ENCODE assay signal across 8 mouse cellular contexts in genomic region chr12:83520311-83520890, GRCm38 (mm10). TPM values are rescaled to one million over a fixed set of nuclear protein-coding genes. Genes with fewer than 3 reads are reported as not detected.
DNase-seq lines count a peak whose midpoint lies in the region; ATAC-seq and TF ChIP-seq lines count a peak whose summit lies in the region.

Dcaf4 (plus strand) TSS chr12:83520466.

- peaks cover 1% of the 10 kb centered on the region for H3K79me2 ChIP-seq in MEL (ENCODE audit: control insufficient read depth, insufficient read depth, low read length, poor library complexity)

- peaks cover 20 to 23% of the 10 kb centered on the region in 2 experiments for H3K4me1 ChIP-seq in MEL (ENCODE audit: control insufficient read depth in 1 of 2, insufficient read depth in 2 of 2, low read length in 2 of 2)
- peaks cover 13% of the 10 kb centered on the region for H3K4me1 ChIP-seq in cerebellum, adult 2 months (ENCODE audit: control insufficient read depth, insufficient read depth, low read length)
- H3K4me1 ChIP-seq in lung, embryonic 16.5 days (replicated peaks; ENCODE audit: control insufficient read depth, insufficient read depth, low read length) = peaks cover 11% of the 10 kb centered on the region

- no peaks in the 10 kb centered on the region for H3K9me3 ChIP-seq in MEL (replicated peaks; ENCODE audit: insufficient read depth, low read length)
- H3K9me3 ChIP-seq in lung, embryonic 16.5 days (ENCODE audit: control insufficient read depth, low read length) = no peaks in the 10 kb centered on the region

- TF ChIP-seq POLR2A in MEL (IDR thresholded peaks at IDR 0.05; ENCODE audit: control insufficient read depth in 1 of 2, insufficient read depth in 1 of 2, low read depth in 1 of 2, low read length in 2 of 2, poor library complexity in 1 of 2) = peak; percentile 52 to 72; a peak in 3 of 4 replicates
- TF ChIP-seq POLR2A in cerebellum, adult 2 months (IDR thresholded peaks at IDR 0.05; ENCODE audit: borderline replicate concordance, insufficient read depth, low read length) = no peak; the same call in 1 of the 2 replicates

- peak within 1 kb of the TSS; percentile 60 for H3K9ac ChIP-seq in MEL (ENCODE audit: control insufficient read depth, low read depth, low read length, poor library complexity, severe bottlenecking)
- peak within 1 kb of the TSS; percentile 71 for H3K9ac ChIP-seq in lung, embryonic 16.5 days (ENCODE audit: low read length)

- H3K27ac ChIP-seq in MEL (ENCODE audit: control insufficient read depth, low read depth, low read length) = peak within 1 kb of the TSS; percentile 8
- no peak within 1 kb of the TSS for H3K27ac ChIP-seq in cerebellum, adult 2 months (ENCODE audit: insufficient read depth, low read length)
- peak within 1 kb of the TSS; percentile 56 for H3K27ac ChIP-seq in lung, embryonic 16.5 days (ENCODE audit: low read length)

- peak; percentile 98 for DNase-seq in MEL (ENCODE audit: low read depth, low spot score)
- DNase-seq in cerebellum, adult 2 months = peak; percentile 97
- peak; percentile 93 for DNase-seq in forelimb bud, embryonic 11.5 days (ENCODE audit: low read depth, low spot score)
- peak; percentile 87 for DNase-seq in layer of hippocampus, adult 9-10 months (ENCODE audit: low spot score)
- peak; percentile 88 for DNase-seq in ovary, postnatal 10 days (ENCODE audit: low spot score)
- peak; percentile 96 to 97 for DNase-seq in thymus, postnatal 10 days (ENCODE audit: low spot score in 2 of 2)

- TF ChIP-seq EP300 in MEL (IDR thresholded peaks at IDR 0.05; ENCODE audit: low read depth in 1 of 2, low read length in 2 of 2) = no peak

- H3K4me3 ChIP-seq in MEL (ENCODE audit: control insufficient read depth in 1 of 2, insufficient read depth in 1 of 2, low read depth in 2 of 2, low read length in 2 of 2) = peak within 1 kb of the TSS; percentile 69 to 79
- H3K4me3 ChIP-seq in cerebellum, adult 2 months (replicated peaks; ENCODE audit: insufficient read depth, low read depth, low read length) = peak within 1 kb of the TSS; percentile 77
- peak within 1 kb of the TSS; percentile 74 for H3K4me3 ChIP-seq in lung, embryonic 16.5 days (ENCODE audit: low read length)

- H3K36me3 ChIP-seq in MEL (ENCODE audit: control insufficient read depth in 1 of 2, insufficient read depth in 2 of 2, low read length in 2 of 2) = peaks cover 0 to 24% of the 10 kb centered on the region in 2 experiments; a peak in 2 of 4 replicates
- no peaks in the 10 kb centered on the region for H3K36me3 ChIP-seq in lung, embryonic 16.5 days (ENCODE audit: control insufficient read depth, insufficient read depth, low read length)

- no peaks in the 10 kb centered on the region for H3K27me3 ChIP-seq in MEL (ENCODE audit: control insufficient read depth in 1 of 2, insufficient read depth in 2 of 2, low read length in 2 of 2)
- no peaks in the 10 kb centered on the region for H3K27me3 ChIP-seq in cerebellum, adult 2 months (ENCODE audit: control insufficient read depth, insufficient read depth, low read length)
- no peaks in the 10 kb centered on the region for H3K27me3 ChIP-seq in lung, embryonic 16.5 days (ENCODE audit: control insufficient read depth, insufficient read depth, low read depth, low read length)

- peak within 1 kb of the TSS; percentile 69 for H3K4me2 ChIP-seq in lung, embryonic 16.5 days (ENCODE audit: low read depth, low read length)

- TF ChIP-seq RAD21 in MEL (IDR thresholded peaks at IDR 0.05; ENCODE audit: low read depth, low read length) = no peak; the same call in 1 of the 2 replicates

- under 1% methylated on average over 32 of the region's 32 CpGs for WGBS in cerebellum, adult 2 months
- WGBS in lung, embryonic 16.5 days = under 1% methylated on average over 32 of the region's 32 CpGs

- ATAC-seq in hematopoietic stem cell, adult 5-6 weeks (replicated peaks in 1 of 2; ENCODE audit: insufficient read depth in 1 of 2, low FRiP score in 2 of 2, low TSS enrichment in 1 of 2, low read depth in 1 of 2, poor library complexity in 2 of 2, severe bottlenecking in 2 of 2) = peak; percentile 97 to 98
- peak; percentile 99 for ATAC-seq in lung, embryonic 16.5 days (ENCODE audit: low read depth)

- no peak for TF ChIP-seq CTCF in MEL (IDR thresholded peaks at IDR 0.05 in 2 of 3, conservative IDR thresholded peaks at IDR 0.05 in 1 of 3; ENCODE audit: control insufficient read depth in 1 of 3, insufficient read depth in 1 of 3, low read depth in 2 of 3, low read length in 3 of 3, poor library complexity in 1 of 3, severe bottlenecking in 1 of 3)
- TF ChIP-seq CTCF in cerebellum, adult 2 months (IDR thresholded peaks at IDR 0.05; ENCODE audit: borderline replicate concordance, insufficient read depth, low read depth, low read length) = no peak

TF ChIP-seq in MEL, 35 proteins besides CTCF, POLR2A, EP300 and RAD21:
- no peak for TF ChIP-seq TAL1 (IDR thresholded peaks at IDR 0.05; ENCODE audit: low read length)
- TF ChIP-seq POLR2AphosphoS5 (IDR thresholded peaks at IDR 0.05; ENCODE audit: borderline replicate concordance, low read depth, low read length) = no peak
- 0 out of 2 replicates have a peak, but pooled peaks have one; percentile 25 for TF ChIP-seq UBTF (IDR thresholded peaks at IDR 0.05; ENCODE audit: borderline replicate concordance, insufficient read depth, low read depth, low read length)
- TF ChIP-seq SMC3 (IDR thresholded peaks at IDR 0.05; ENCODE audit: low read depth, low read length) = 0 out of 2 replicates have a peak, but pooled peaks have one; percentile 1
- TF ChIP-seq CHD1 (IDR thresholded peaks at IDR 0.05; ENCODE audit: low read depth, low read length) = no peak
- TF ChIP-seq NELFE (IDR thresholded peaks at IDR 0.05; ENCODE audit: low read depth, low read length) = peak; percentile 60
- peak; percentile 84 for TF ChIP-seq SIN3A (IDR thresholded peaks at IDR 0.05; ENCODE audit: low read length)
- no peak for TF ChIP-seq E2F4 (IDR thresholded peaks at IDR 0.05; ENCODE audit: borderline replicate concordance, low read depth, low read length)
- no peak for TF ChIP-seq JUND (IDR thresholded peaks at IDR 0.05; ENCODE audit: low read depth, low read length)
- no peak for TF ChIP-seq GABPA (IDR thresholded peaks at IDR 0.05; ENCODE audit: low read depth, low read length)
- peak; percentile 27; the same call in 1 of the 2 replicates for TF ChIP-seq CHD2 (IDR thresholded peaks at IDR 0.05; ENCODE audit: low read length)
- TF ChIP-seq ZKSCAN1 (IDR thresholded peaks at IDR 0.05; ENCODE audit: low read depth, low read length) = no peak
- TF ChIP-seq MEF2A (IDR thresholded peaks at IDR 0.05; ENCODE audit: extremely low read depth, insufficient replicate concordance, low read depth, low read length, poor library complexity, severe bottlenecking) = no peak
- TF ChIP-seq MAZ (IDR thresholded peaks at IDR 0.05; ENCODE audit: low read depth, low read length) = no peak; the same call in 1 of the 2 replicates
- no peak for TF ChIP-seq TBP (IDR thresholded peaks at IDR 0.05; ENCODE audit: low read depth, low read length)
- no peak for TF ChIP-seq GATA1 (IDR thresholded peaks at IDR 0.05; ENCODE audit: low read depth, low read length)
- TF ChIP-seq BHLHE40 (IDR thresholded peaks at IDR 0.05; ENCODE audit: borderline replicate concordance, low read depth, low read length) = peak; percentile 84
- TF ChIP-seq RCOR1 (IDR thresholded peaks at IDR 0.05; ENCODE audit: low read depth, low read length) = no peak
- peak; percentile 87 for TF ChIP-seq ELF1 (IDR thresholded peaks at IDR 0.05; ENCODE audit: low read depth, low read length)
- TF ChIP-seq NRF1 (IDR thresholded peaks at IDR 0.05; ENCODE audit: insufficient read depth, low read depth, low read length, poor library complexity, severe bottlenecking) = peak; percentile 28; the same call in 1 of the 2 replicates
- no peak for TF ChIP-seq ETS1 (IDR thresholded peaks at IDR 0.05; ENCODE audit: low read depth, low read length)
- no peak for TF ChIP-seq MAFK (IDR thresholded peaks at IDR 0.05; ENCODE audit: borderline replicate concordance, low read depth, low read length)
- TF ChIP-seq HCFC1 (IDR thresholded peaks at IDR 0.05; ENCODE audit: low read depth, low read length) = peak; percentile 66
- peak; percentile 49 for TF ChIP-seq MYC (IDR thresholded peaks at IDR 0.05; ENCODE audit: low read depth, low read length)
- no peak for TF ChIP-seq ZNF384 (IDR thresholded peaks at IDR 0.05; ENCODE audit: low read depth, low read length)
- TF ChIP-seq MXI1 (IDR thresholded peaks at IDR 0.05; ENCODE audit: low read depth, low read length) = peak; percentile 88
- no peak for TF ChIP-seq USF1 (IDR thresholded peaks at IDR 0.05; ENCODE audit: low read depth, low read length)
- TF ChIP-seq ZC3H11A (IDR thresholded peaks at IDR 0.05; ENCODE audit: low read depth, low read length) = no peak
- peak; percentile 71 for TF ChIP-seq MAX (IDR thresholded peaks at IDR 0.05; ENCODE audit: low read length)
- 0 out of 2 replicates have a peak, but pooled peaks have one; percentile 47 for TF ChIP-seq POLR2AphosphoS2 (IDR thresholded peaks at IDR 0.05; ENCODE audit: low read length)
- TF ChIP-seq ZMIZ1 (IDR thresholded peaks at IDR 0.05; ENCODE audit: low read depth, low read length) = 0 out of 2 replicates have a peak, but pooled peaks have one; percentile 48
- no peak for TF ChIP-seq TCF12 (IDR thresholded peaks at IDR 0.05; ENCODE audit: low read depth, low read length)
- TF ChIP-seq USF2 (IDR thresholded peaks at IDR 0.05; ENCODE audit: borderline replicate concordance in 1 of 2, insufficient read depth in 1 of 2, low read depth in 1 of 2, low read length in 2 of 2) = no peak
- no peak for TF ChIP-seq KAT2A (conservative IDR thresholded peaks at IDR 0.05; ENCODE audit: low read depth, low read length)
- TF ChIP-seq MYB (IDR thresholded peaks at IDR 0.05; ENCODE audit: low read depth, low read length) = no peak

RNA-seq across cellular contexts. Expression of gene Dcaf4, which starts in this region (rescaled TPM):
- 25.5 and 25.7 TPM in 2 replicates for total RNA-seq in MEL (2012; rRNA removed)
- polyA plus RNA-seq in MEL (2012; ENCODE audit: insufficient read depth in 1 of 2, insufficient read length in 2 of 2, low read depth in 1 of 2, low replicate concordance in 2 of 2, missing spikeins in 1 of 2) = 10 to 100 TPM in 1 of 2 experiments, not detected in 1; 35.9 TPM
- polyA plus RNA-seq in cerebellum, adult 2 months (2012; rRNA removed) = 34.1 and 34.8 TPM in 2 replicates
- 18.6 and 24.7 TPM in 2 replicates for total RNA-seq in hematopoietic stem cell, adult 5-6 weeks (2017)
- 23.6 and 23.7 TPM in 2 replicates for polyA plus RNA-seq in lung, embryonic 16.5 days (2015; fragmentation: Nextera tagmentation; extraction: Ambion mirVana)
